Mouse (Mus musculus) spleen, adult 2 months (tissue): Measurements from ENCODE around the gene Neurog1. TPM values are rescaled to one million over a fixed set of nuclear protein-coding genes. Genes with fewer than 3 reads are reported as not detected.

Source experiments
- DNase-seq, 2 experiments: peaks; one replicate each; pipeline versions ENCODE4 v3.0.0 to v3.0.0-alpha.2; 2012 to 2021; ENCODE audit warnings: low spot score in 2 of 2, low read depth in 1 of 2
- H3K27ac ChIP-seq: fragments of 200-500 bp; 2 replicates; pipeline ENCODE4 v1.5.1; 2012; ENCODE audit warnings: low read length, inconsistent platforms; ENCODE audit not compliant: insufficient read depth
- H3K27me3 ChIP-seq: fragments of 200-500 bp; 2 replicates; pipeline ENCODE4 v1.6.1; 2012; ENCODE audit warnings: mild to moderate bottlenecking, moderate library complexity, low read length, inconsistent platforms; ENCODE audit not compliant: control insufficient read depth, insufficient read depth
- H3K36me3 ChIP-seq: fragments of 200-500 bp; 2 replicates; pipeline ENCODE4 v1.6.1; 2012; ENCODE audit warnings: mild to moderate bottlenecking, low read length, inconsistent platforms; ENCODE audit not compliant: control insufficient read depth, insufficient read depth
- H3K4me1 ChIP-seq: fragments of 200-500 bp; 2 replicates; pipeline ENCODE4 v1.6.1; 2011; ENCODE audit warnings: inconsistent platforms; ENCODE audit not compliant: control insufficient read depth, insufficient read depth, insufficient read length
- H3K4me3 ChIP-seq: fragments of 200-500 bp; 2 replicates; pipeline ENCODE4 v1.5.1; 2011; ENCODE audit warnings: mild to moderate bottlenecking, inconsistent platforms; ENCODE audit not compliant: insufficient read depth, insufficient read length; ENCODE audit errors: extremely low read depth
- CTCF ChIP-seq: fragments of 200-500 bp; IDR thresholded peaks from 2 replicates; pipeline ENCODE4 v1.5.1; 2011; ENCODE audit warnings: mild to moderate bottlenecking, inconsistent platforms; ENCODE audit not compliant: insufficient read depth, insufficient read length, insufficient replicate concordance; ENCODE audit errors: extremely low read depth
- POLR2A ChIP-seq: fragments of 200-500 bp; IDR thresholded peaks from 2 replicates; pipeline ENCODE4 v1.6.1; 2011; ENCODE audit warnings: low read depth, low read length, inconsistent platforms
- WGBS: fragments of 180-500 bp; shearing (Covaris S2); methylation state at CpG from one replicate; pipeline ENCODE4 v1.1.7; 2018; 5-methylcytosine and 5-hydroxymethylcytosine counted together
- polyA plus RNA-seq: library from polyadenylated mRNA; depleted of rRNA; stranded (reverse); fragments of >200 nt; gene quantifications from 2 replicates; pipeline ENCODE4 v1.2.3, GENCODE M21; 2012

Neurog1 gene
- polyA plus RNA-seq, 1 experiment = not detected

GRCm38 (mm10) chr13:56258196-56259020 is 6.4 kb upstream of the Neurog1 start:
- no peak for DNase-seq
- H3K36me3 ChIP-seq = no peaks in the 10 kb centered on the region
- peaks cover 23% of the 10 kb centered on the region for H3K27me3 ChIP-seq
- H3K4me3 ChIP-seq = no peak overlapping the region
- WGBS = 4% methylated on average over 52 of the region's 52 CpGs
- no peak for TF ChIP-seq CTCF
- no peak for TF ChIP-seq POLR2A
- H3K4me1 ChIP-seq = no peaks in the 10 kb centered on the region
- no peak overlapping the region for H3K27ac ChIP-seq

- DNase-seq = no peak
- no peak overlapping the region for H3K4me3 ChIP-seq
- peaks cover 22% of the 10 kb centered on the region for H3K27me3 ChIP-seq
- H3K4me1 ChIP-seq = no peaks in the 10 kb centered on the region
- H3K27ac ChIP-seq = no peak overlapping the region
- H3K36me3 ChIP-seq = no peaks in the 10 kb centered on the region
- 12% methylated on average over 12 of the region's 12 CpGs for WGBS
- TF ChIP-seq POLR2A = no peak
- no peak for TF ChIP-seq CTCF
Observed at GRCm38 (mm10) chr13:56257469-56258153, 5.6 kb upstream of the Neurog1 start.

DNA sequence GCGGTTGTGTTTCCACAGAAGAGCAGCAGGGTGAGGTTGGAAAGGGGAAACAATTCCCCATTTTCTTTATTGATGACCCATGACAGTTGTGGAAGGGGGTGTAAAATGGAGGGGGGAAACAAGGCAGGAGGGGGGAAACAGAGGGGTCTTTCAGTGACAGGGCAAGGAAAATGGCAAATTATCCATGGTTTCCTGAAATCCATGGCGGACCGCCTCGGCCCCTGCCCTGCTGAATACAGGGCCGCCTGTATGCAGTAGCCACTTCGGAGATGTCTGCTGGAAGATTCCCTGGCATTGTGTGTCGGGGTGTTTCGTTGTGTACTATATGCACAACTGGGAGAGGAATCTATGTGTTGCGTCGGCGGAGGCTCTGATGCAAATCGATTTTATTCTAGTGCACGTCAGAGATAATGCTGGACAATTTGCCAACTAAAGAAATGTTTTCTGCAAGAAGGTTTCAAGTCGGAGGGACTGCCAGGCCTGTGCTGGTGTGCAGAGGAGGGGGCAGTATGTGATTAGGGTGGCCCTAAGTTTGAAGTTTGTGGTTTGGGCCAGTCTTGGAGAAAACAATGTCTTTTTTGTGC is 4.8 kb upstream of the Neurog1 start:
- Histone ChIP-seq H3K27me3 (peaks cover 28% of the 10 kb centered on the region), H3K27ac (no peak overlapping the region), H3K4me1 (no peaks in the 10 kb centered on the region; the same call in 1 of the 2 replicates), H3K36me3 (no peaks in the 10 kb centered on the region), H3K4me3 (no peak overlapping the region)
- DNase-seq = no peak
- TF ChIP-seq CTCF (no peak), POLR2A (no peak)
- WGBS = 25% methylated on average over 14 of the region's 14 CpGs

- TF ChIP-seq CTCF (no peak), POLR2A (no peak)
- DNase-seq = no peak
- peaks cover 26% of the 10 kb centered on the region for H3K27me3 ChIP-seq
- no peak overlapping the region for H3K4me3 ChIP-seq
- H3K4me1 ChIP-seq = no peaks in the 10 kb centered on the region; the same call in 1 of the 2 replicates
- no peaks in the 10 kb centered on the region for H3K36me3 ChIP-seq
- WGBS = 28% methylated on average over 3 of the region's 3 CpGs
- H3K27ac ChIP-seq = no peak overlapping the region
Observed at GRCm38 (mm10) chr13:56253379-56253778, 1.4 kb upstream of the Neurog1 start.

DNA sequence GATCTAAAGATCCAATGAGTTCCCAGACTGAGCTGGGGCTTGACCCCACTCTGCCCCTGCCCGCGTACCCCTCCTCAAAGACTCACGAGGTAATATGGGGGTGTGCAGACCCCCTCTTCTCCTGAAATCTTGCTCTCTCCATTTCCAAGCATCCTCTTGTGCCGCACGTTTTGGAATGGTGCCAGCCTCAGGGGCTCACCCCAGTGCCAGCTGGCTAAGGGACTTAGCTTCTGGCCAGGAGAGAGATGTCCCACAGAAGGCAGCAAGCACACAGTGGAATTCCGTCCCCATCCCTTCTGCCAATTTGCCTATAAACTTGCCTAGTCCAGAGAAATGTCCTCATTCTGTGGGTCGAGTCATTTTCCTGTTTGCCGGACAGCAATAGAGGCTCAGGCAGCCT is 820 bp upstream of the Neurog1 start:
- H3K27me3 ChIP-seq = peaks cover 24% of the 10 kb centered on the region
- no peak overlapping the region for H3K27ac ChIP-seq
- no peak overlapping the region for H3K4me3 ChIP-seq
- TF ChIP-seq CTCF = no peak
- no peak for TF ChIP-seq POLR2A
- WGBS = 20% methylated on average over 8 of the region's 8 CpGs
- no peaks in the 10 kb centered on the region for H3K36me3 ChIP-seq
- DNase-seq = no peak
- H3K4me1 ChIP-seq = no peaks in the 10 kb centered on the region; the same call in 1 of the 2 replicates

GRCm38 (mm10) chr13:56251176-56251923 is 613 bp downstream of the Neurog1 start:
- 4% methylated on average over 59 of the region's 59 CpGs for WGBS
- H3K27ac ChIP-seq = no peak overlapping the region
- H3K4me1 ChIP-seq = no peaks in the 10 kb centered on the region; the same call in 1 of the 2 replicates
- H3K4me3 ChIP-seq = no peak overlapping the region
- peaks cover 22% of the 10 kb centered on the region for H3K27me3 ChIP-seq
- DNase-seq = no peak
- H3K36me3 ChIP-seq = no peaks in the 10 kb centered on the region
- TF ChIP-seq CTCF = no peak
- TF ChIP-seq POLR2A = no peak
